Mouse (Mus musculus) stomach, embryonic 16.5 days (tissue): Measurements from ENCODE around the gene Aup1. TPM values are rescaled to one million over a fixed set of nuclear protein-coding genes. Genes with fewer than 3 reads are reported as not detected.
A peak's percentile ranks its signal among the peaks of the same experiment; 100 is the strongest.

Experiments
- ATAC-seq: fragments of 200-750 bp; cut with Nextera tagmentation; 2 replicates; pipeline ENCODE4 v1.8.0; 2017; ENCODE audit warnings: moderate number of reproducible peaks, moderate TSS enrichment; ENCODE audit not compliant: insufficient read depth, low FRiP score
- H3K27ac ChIP-seq: fragments of 300-500 bp; sonication (generic); 2 replicates; pipeline ENCODE4 v1.5.1; 2014; ENCODE audit warnings: low read length
- H3K27me3 ChIP-seq: fragments of 300-500 bp; sonication (generic); 2 replicates; pipeline ENCODE4 v1.6.1; 2014; ENCODE audit warnings: low read length, control low read depth, mixed read lengths; ENCODE audit not compliant: control insufficient read depth, insufficient read depth
- H3K36me3 ChIP-seq: fragments of 300-500 bp; sonication (generic); 2 replicates; pipeline ENCODE4 v1.6.1; 2014; ENCODE audit warnings: low read length; ENCODE audit not compliant: control insufficient read depth, insufficient read depth
- H3K4me1 ChIP-seq: fragments of 300-500 bp; sonication (generic); 2 replicates; pipeline ENCODE4 v1.6.1; 2014; ENCODE audit warnings: low read length, control low read depth, mixed read lengths; ENCODE audit not compliant: control insufficient read depth, insufficient read depth
- H3K4me2 ChIP-seq: fragments of 300-500 bp; sonication (generic); 2 replicates; pipeline ENCODE4 v1.6.1; 2014; ENCODE audit warnings: low read depth, low read length, mixed read lengths
- H3K4me3 ChIP-seq: fragments of 300-500 bp; sonication (generic); replicated peaks from 2 replicates; pipeline ENCODE4 v1.5.1; 2014; ENCODE audit warnings: mild to moderate bottlenecking, low read length
- H3K9ac ChIP-seq: fragments of 300-500 bp; sonication (generic); 2 replicates; pipeline ENCODE4 v1.6.1; 2014; ENCODE audit warnings: low read length
- H3K9me3 ChIP-seq: fragments of 300-500 bp; sonication (generic); replicated peaks from 2 replicates; pipeline ENCODE4 v1.6.1; 2016; ENCODE audit warnings: low read length, control low read depth; ENCODE audit not compliant: control insufficient read depth
- WGBS: fragments of 180-500 bp; shearing (Covaris S2); extraction: QIAGEN DNeasy Blood & Tissue Kit; methylation state at CpG from one replicate; pipeline ENCODE4 v1.1.7; 2014; 5-methylcytosine and 5-hydroxymethylcytosine counted together
- polyA plus RNA-seq: library from polyadenylated mRNA; unstranded; fragments of >200 nt; fragmentation: Nextera tagmentation; extraction: Ambion mirVana; gene quantifications from 2 replicates; pipeline ENCODE4 v1.2.1, GENCODE M21; 2015

The Aup1 gene
- polyA plus RNA-seq, 1 experiment from 2014 or later = 228 TPM

DNA sequence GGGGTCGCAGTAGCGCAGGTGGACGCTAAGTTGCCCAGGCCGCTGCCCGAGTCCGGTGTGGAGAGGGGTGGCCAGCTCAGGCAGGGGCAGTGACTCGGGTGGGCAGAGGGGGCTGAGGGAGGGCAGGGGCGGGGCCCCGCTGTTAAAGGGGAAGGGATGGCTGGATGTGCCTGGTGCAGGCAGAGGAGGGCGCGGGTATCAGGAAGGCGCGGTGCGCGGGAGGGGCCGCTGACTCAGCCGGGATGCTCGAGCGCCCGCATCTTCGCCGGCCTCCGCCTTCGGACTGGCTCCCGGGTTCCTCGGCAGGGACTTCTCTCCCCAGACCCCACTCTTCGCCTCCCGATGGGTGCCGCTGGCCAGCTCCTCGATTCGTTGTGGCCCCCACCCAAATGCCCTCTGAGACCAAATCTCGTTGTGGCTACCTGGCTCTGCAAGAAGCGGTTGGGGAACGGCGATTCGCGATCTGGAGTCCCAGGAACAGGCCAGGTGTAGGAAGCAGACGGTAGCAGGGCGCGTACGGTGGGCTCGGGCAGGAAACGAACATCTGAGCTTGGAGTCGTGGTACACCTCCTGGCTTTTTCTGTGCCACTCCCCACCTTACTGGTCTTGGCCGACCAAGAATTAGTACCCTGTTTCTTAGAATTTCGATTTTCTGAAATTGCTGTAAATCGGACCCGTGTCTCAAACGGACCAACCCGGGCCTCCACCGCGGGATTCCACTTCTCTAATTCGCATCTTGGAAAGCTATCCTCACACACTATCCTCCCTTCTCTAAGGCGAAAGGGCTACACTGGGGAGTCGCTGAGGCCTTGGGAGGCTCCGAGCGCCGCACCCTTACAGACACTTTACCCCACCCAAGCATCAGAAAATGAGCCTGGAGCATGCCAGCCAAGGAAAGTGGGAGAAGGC lies 16.2 kb downstream of the Aup1 start:
- WGBS = 2% methylated on average over 58 of the region's 58 CpGs
- Histone ChIP-seq H3K4me1 (peaks cover 11% of the 10 kb centered on the region), H3K4me3 (peak overlapping the region; percentile 28), H3K9ac (no peak overlapping the region), H3K36me3 (no peaks in the 10 kb centered on the region), H3K27ac (no peak overlapping the region), H3K4me2 (peak overlapping the region; percentile 11; the same call in 1 of the 2 replicates), H3K27me3 (peaks cover 94% of the 10 kb centered on the region), H3K9me3 (no peaks in the 10 kb centered on the region)
- ATAC-seq = peak; percentile 22; the same call in 1 of the 2 replicates

DNA sequence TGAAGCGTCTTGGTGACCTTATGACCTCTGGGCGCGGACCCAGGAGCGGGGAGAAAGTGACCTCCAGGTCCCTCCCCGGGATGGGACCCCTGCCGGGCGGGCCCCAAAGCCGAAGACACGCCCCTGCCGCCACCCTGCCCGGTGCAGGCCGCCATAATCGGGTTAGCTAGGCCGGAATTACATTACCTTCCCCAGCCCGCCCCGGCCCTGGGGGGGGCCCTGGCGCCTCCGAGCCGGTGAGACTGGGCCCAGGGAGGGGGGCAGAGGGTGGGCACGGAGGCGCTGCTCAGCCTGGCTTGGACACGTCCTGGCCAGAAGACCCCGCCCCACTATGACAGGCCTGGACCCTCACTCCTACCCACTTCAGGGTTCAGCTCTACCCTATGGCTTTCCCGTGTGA lies 16.9 kb downstream of the Aup1 start:
- no peak overlapping the region for H3K9ac ChIP-seq
- peaks cover 92% of the 10 kb centered on the region for H3K27me3 ChIP-seq
- no peaks in the 10 kb centered on the region for H3K36me3 ChIP-seq
- H3K9me3 ChIP-seq = no peaks in the 10 kb centered on the region
- peak; percentile 46; the same call in 1 of the 2 replicates for ATAC-seq
- H3K4me3 ChIP-seq = peak overlapping the region; percentile 28
- no peak overlapping the region for H3K27ac ChIP-seq
- under 1% methylated on average over 22 of the region's 24 CpGs for WGBS
- peaks cover 11% of the 10 kb centered on the region for H3K4me1 ChIP-seq
- H3K4me2 ChIP-seq = no peak overlapping the region; the same call in 1 of the 2 replicates

DNA sequence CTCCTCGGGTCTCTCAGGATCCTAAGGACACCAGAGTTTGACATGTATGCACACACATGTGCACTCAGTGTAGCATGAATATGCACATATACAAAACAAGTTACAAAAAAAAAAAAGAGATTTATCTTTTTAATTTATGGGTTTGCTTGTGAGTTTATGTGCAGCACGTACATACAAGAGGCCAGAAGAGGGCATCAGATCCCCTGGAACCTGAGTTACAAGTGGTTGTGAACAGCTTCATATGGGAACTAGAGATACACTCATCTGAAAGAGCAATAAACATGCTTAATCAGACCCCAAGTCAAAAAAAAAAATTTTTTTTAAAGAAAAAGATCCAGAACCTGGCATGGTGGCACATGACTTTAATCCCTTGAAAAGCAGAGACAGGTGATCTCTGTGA lies 20.7 kb downstream of the Aup1 start:
- H3K9ac ChIP-seq = no peak overlapping the region
- H3K27me3 ChIP-seq = peaks cover 61% of the 10 kb centered on the region
- H3K4me1 ChIP-seq = peaks cover 16% of the 10 kb centered on the region
- no peak overlapping the region for H3K27ac ChIP-seq
- H3K4me2 ChIP-seq = no peak overlapping the region
- H3K36me3 ChIP-seq = no peaks in the 10 kb centered on the region
- no peak overlapping the region for H3K4me3 ChIP-seq
- ATAC-seq = no peak
- WGBS = 17% methylated on average over 2 of the region's 2 CpGs
- no peaks in the 10 kb centered on the region for H3K9me3 ChIP-seq

DNA sequence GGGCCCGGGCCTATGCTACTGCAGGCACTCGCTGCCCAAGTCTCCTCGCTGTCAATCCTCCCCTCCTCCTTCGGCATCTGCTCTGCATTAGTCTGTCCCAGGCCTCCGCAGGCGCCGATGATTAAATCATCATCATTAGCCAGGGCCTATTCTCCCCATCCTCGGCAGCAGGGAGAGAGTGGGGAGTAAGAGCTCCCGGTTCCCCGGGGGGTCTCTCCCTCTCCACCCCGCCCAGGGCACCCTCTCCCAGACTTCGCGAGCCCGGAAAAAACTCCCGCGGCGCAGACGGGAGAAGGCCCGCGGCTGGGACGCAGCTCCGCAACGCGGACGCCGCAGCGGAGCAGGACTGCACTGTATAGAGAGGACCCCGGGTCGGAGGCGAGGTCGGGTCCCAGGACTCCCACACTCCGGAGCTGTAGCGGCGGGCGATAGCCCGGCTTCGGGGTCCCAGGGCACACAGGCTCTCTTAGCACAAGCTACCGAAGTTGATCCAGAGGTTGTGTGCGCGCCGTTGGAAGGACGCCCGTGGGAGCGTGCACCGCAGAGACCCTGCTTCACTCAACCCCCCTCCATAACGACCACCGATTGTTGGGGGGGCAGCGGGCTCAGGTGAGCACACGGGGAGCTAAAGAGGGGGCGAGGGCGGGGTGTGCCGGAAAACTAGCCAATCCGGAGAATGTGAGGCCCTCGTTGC lies 23.5 kb downstream of the Aup1 start, which contains the start of gene Pcgf1:
Gene Pcgf1 (plus strand): TSS at position 240 of the 694 bp plus-strand sequence.
- H3K9ac ChIP-seq = peak within 1 kb of the TSS; percentile 86

DNA sequence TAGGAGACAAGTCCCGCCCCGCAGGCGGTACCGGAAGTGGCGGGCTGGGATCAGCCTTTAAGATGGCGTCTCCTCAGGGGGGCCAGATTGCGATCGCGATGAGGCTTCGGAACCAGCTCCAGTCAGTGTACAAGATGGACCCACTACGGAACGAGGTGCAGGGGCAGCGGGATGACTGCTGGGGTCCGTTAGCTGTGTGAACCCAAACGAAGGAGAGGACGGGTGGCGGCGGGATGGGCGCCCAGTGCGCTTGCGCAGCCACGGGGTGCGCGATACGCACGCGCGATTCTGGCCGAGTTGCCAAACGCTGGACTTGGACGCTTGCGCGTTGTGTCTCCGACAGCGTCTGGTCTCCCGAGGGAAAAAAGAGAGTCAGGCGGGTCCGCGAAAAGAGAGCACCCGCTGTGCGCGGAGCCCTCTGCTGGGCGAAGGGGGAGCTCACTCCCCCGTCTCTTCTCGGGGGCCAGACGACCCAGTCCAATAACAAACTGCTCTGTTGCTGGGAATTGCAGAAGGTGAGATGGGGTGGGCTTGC lies 24.1 kb downstream of the Aup1 start:
- H3K9ac ChIP-seq = peak overlapping the region; percentile 86
- peak; percentile 95 for ATAC-seq
- WGBS = under 1% methylated on average over 46 of the region's 46 CpGs
- H3K36me3 ChIP-seq = 0 out of 2 replicates have a peak, but pooled peaks cover 6% of the 10 kb centered on the region
- H3K4me1 ChIP-seq = peaks cover 10% of the 10 kb centered on the region; the same call in 1 of the 2 replicates
- H3K4me2 ChIP-seq = peak overlapping the region; percentile 97
- peak overlapping the region; percentile 85 for H3K4me3 ChIP-seq
- H3K27me3 ChIP-seq = peaks cover 43% of the 10 kb centered on the region
- no peaks in the 10 kb centered on the region for H3K9me3 ChIP-seq
- peak overlapping the region; percentile 84 for H3K27ac ChIP-seq

More for the DNA sequence above, 23.5 kb downstream of the Aup1 start, which contains the start of gene Pcgf1:
- peaks cover 41% of the 10 kb centered on the region for H3K27me3 ChIP-seq
- H3K27ac ChIP-seq = peak within 1 kb of the TSS; percentile 84
- 0 out of 2 replicates have a peak, but pooled peaks cover 6% of the 10 kb centered on the region for H3K36me3 ChIP-seq
- WGBS = under 1% methylated on average over 54 of the region's 54 CpGs
- peak within 1 kb of the TSS; percentile 97 for H3K4me2 ChIP-seq
- H3K9me3 ChIP-seq = no peaks in the 10 kb centered on the region
- H3K4me3 ChIP-seq = peak within 1 kb of the TSS; percentile 85
- peak; percentile 41 for ATAC-seq
- peaks cover 10% of the 10 kb centered on the region; the same call in 1 of the 2 replicates for H3K4me1 ChIP-seq

DNA sequence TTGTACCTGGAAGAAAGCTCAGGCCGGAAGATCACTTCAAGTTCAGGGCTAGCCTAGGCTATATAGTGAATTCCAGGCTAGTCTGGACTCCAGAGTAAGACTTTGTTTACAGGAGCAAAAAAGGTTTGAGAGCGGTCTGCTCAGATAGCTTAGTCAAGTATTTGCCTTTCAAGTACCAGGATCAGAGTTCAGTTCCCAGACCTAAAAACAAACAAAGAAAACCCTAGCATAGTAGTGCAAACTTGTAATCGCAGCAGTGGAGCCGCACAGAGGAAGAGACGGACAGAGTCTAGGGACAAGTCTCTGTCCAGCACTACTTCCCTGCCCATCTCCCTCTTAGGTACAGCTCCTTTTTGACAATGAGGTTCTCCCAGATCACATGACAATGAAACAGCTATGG lies 25.9 kb downstream of the Aup1 start:
- H3K9me3 ChIP-seq = no peaks in the 10 kb centered on the region
- H3K4me1 ChIP-seq = peaks cover 10% of the 10 kb centered on the region; the same call in 1 of the 2 replicates
- H3K9ac ChIP-seq = no peak overlapping the region
- no peak overlapping the region for H3K27ac ChIP-seq
- WGBS = 95% methylated on average over 5 of the region's 5 CpGs
- H3K4me3 ChIP-seq = no peak overlapping the region
- ATAC-seq = no peak
- H3K36me3 ChIP-seq = 0 out of 2 replicates have a peak, but pooled peaks cover 6% of the 10 kb centered on the region
- H3K27me3 ChIP-seq = peaks cover 43% of the 10 kb centered on the region
- H3K4me2 ChIP-seq = no peak overlapping the region

DNA sequence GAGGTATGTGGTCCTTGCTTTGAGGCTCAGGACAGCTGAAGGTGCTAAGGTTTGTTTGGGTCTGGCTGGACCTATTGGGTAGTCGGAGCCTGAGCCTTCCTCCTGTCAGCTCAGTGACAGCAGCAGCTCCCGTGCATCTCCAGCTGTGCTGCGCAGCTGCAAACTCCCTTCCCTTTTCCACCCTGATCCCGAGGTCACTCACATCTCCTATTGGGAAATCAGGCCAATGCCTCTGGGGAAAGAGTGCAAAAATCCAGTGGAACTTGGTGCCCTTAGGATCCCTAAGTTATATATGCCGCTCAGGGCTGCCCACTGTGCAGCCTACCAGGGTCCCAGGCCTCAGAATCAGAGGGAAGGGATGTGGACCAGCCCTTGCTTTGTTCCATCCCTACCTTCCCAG lies 29.2 kb downstream of the Aup1 start:
- no peak overlapping the region for H3K27ac ChIP-seq
- WGBS = 28% methylated on average over 5 of the region's 5 CpGs
- H3K27me3 ChIP-seq = peaks cover 60% of the 10 kb centered on the region
- no peak overlapping the region for H3K4me3 ChIP-seq
- no peaks in the 10 kb centered on the region for H3K9me3 ChIP-seq
- H3K4me1 ChIP-seq = peaks cover 13% of the 10 kb centered on the region; the same call in 1 of the 2 replicates
- H3K9ac ChIP-seq = no peak overlapping the region
- H3K4me2 ChIP-seq = no peak overlapping the region
- 0 out of 2 replicates have a peak, but pooled peaks cover 6% of the 10 kb centered on the region for H3K36me3 ChIP-seq
- no peak for ATAC-seq

DNA sequence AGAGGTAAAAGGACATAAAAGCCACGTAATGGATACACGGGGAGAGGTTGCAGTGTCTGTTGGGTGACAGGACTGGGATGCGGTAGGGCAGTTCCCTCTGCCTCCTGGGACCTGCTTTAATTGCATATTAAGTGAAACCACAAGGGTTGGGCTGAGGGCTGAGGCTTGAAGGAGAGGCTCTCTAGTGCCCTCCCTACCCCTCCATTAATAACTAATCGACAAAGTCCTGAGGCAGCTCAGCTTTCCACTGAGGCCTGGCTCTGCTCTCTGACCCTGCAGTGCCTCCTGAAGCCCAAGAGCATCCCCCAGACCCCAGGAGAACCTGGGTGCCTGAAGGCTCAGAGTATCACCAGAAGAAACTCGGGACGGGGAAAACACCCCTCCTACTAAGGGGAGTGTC lies 30.2 kb downstream of the Aup1 start:
- H3K36me3 ChIP-seq = 0 out of 2 replicates have a peak, but pooled peaks cover 6% of the 10 kb centered on the region
- H3K4me2 ChIP-seq = no peak overlapping the region
- peaks cover 7% of the 10 kb centered on the region; the same call in 1 of the 2 replicates for H3K4me1 ChIP-seq
- H3K27ac ChIP-seq = no peak overlapping the region
- ATAC-seq = no peak
- peaks cover 68% of the 10 kb centered on the region for H3K27me3 ChIP-seq
- WGBS = 13% methylated on average over 6 of the region's 6 CpGs
- no peak overlapping the region for H3K9ac ChIP-seq
- H3K4me3 ChIP-seq = no peak overlapping the region
- H3K9me3 ChIP-seq = no peaks in the 10 kb centered on the region
